Mouse (Mus musculus): ENCODE measurements around the gene Bcar3. TPM values are rescaled to one million over a fixed set of nuclear protein-coding genes. Genes with fewer than 3 reads are reported as not detected.

Gene Bcar3
- polyA plus RNA-seq (2012; ENCODE audit: low replicate concordance), result 181 and 503 TPM in 2 replicates

DNA sequence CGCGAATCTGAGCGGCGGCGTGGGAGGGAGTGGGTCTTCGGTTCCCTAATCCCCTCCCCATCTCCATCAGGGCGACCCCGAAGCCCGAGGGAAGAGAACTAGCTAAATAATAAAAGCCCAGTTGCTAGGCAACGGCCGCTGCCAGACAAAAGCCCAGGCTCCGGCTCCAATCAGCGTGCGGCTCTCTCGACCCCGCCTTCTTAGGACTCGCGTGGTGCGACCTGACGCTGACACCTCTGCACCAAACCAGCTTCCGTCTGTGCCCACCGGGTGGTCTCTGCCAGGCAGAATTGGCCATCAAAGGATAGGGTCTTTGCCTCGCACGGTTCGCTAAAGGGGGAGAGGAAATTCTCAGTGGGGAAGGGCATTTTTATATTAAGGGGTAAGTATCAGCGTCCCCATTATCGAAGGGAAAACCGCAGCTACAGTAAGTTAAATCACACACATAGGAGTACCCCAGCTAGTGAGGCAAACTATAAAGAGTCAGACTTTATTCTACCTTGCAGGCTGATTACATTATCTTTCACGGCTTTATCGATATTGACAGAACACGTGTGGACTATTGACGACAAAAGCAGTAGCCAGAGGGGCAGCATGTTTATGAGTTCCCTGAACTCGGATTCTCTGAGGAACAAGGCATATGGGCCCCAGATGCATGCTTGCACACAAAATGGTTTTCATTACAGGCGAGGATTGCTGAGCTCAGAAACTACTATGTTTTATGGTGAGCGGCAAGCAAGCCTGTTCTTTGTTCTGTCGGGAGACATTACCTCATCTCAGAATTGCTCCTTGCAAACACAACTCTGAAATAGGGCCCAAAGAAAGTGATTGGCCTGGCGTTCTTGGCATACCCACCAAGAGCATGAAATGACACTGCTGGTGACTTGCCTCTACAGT lies at the start of gene Bcar3:
Bcar3 (plus strand) TSS at position 183 of the 897 bp plus-strand sequence.

DNA sequence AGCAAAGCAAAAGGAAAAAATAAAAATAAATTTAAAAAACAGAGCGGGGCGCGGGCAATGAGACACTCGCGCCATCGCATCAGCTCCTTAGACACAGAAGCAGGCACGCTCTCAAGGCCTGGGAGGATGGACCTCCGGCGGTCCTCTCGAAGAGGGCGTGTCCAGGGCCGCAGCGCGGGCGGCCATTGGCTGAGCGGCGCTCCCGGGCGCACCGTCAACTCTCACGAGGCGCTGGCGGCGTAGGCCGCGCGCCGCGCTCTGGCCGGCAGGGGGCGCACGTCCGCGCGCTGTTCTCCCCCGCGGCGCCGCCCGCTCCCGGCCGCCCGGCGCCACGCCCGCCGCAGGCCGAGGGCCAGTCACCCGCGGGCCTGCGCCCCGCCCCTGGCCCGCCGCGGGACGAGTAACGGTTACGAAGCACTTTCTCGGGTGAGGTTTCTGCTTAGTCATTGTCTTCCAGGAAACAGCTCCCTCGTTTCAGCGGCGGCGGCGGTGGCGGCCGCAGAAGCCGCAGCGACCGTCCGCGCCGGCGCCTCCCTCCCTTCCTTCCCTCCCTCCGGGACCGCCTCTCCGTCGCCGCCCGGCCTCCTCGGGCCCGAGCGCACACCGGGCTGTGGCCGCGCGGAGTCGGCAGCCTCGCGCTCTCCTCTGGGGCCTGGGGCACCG lies 48.6 kb upstream of the Bcar3 start, which contains the start of gene Gclm:
Gclm (plus strand) TSS at position 343 of the 663 bp plus-strand sequence.

DNA sequence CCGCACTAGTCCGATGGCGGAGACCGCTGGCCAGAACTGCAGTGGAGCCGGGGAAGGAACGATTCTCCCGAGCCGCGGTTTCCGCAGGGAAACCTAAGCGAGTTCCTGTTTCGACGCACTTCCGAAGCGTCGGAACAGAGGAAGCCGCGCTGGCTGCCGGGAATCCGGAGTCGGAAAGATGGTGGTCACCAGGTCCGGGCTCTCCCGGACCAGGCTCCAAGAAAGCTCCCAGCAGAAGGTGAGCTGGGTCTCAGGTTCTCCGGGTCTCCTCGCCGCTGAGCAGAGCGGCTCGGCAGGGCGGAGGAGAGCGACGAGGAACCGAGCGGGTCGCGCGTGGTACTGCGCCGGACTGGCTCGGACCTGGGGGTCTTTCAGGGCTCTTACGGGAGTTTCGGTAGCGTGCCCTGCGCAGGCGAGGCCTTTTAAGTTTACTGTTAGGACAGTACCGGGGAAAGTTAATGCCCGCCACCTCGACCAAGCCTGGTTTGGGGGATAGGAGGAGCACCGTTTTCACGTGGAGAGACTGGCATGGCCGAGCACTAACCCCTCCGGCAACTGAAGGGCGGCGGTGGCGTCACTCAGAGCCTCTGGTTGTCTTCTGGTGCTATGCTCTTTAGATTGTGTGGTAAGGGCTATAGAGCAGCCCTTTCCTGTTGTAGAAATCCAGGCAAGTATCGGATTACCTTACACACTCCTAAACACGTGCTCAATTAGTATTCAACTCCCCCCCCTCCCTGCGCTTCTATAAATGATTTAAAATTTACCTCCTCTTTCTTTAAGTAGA lies 19.5 kb upstream of the Bcar3 start, which contains the start of gene Dnttip2:
Dnttip2 (plus strand) TSS at position 148 of the 784 bp plus-strand sequence.

Other genes starting within 250 kb of the Bcar3 start
- gene Abca4, start 249.7 kb upstream of the Bcar3 start, polyA plus RNA-seq (2012; ENCODE audit: low replicate concordance), result 0.03 and 0.11 TPM in 2 replicates
- gene Gclm, start 48.6 kb upstream of the Bcar3 start, polyA plus RNA-seq (2012; ENCODE audit: low replicate concordance), result 109 and 111 TPM in 2 replicates
- gene Dnttip2, start 19.7 kb upstream of the Bcar3 start, polyA plus RNA-seq (2012; ENCODE audit: low replicate concordance), result 2.7 and 9.5 TPM in 2 replicates